Mouse (Mus musculus): ENCODE data around the gene Gm26602. TPM values are rescaled to one million over a fixed set of nuclear protein-coding genes. Genes with fewer than 3 reads are reported as not detected.
A peak's percentile ranks its signal among the peaks of the same experiment; 100 is the strongest.
"Not testable (repeated sequence)": the region's sequence is repeated elsewhere in the genome, so short reads cannot be mapped to it uniquely, and the experiment has no call there.

The Gm26602 gene
- polyA plus RNA-seq, 1 experiment from 2014 or later: not detected

- peak overlapping the region; percentile 26 for H3K4me3 ChIP-seq
- DNase-seq (ENCODE audit: low spot score): no peak
- no peaks in the 10 kb centered on the region for H3K27me3 ChIP-seq (ENCODE audit: low read depth, poor library complexity, severe bottlenecking)
- peaks cover 53% of the 10 kb centered on the region for H3K4me1 ChIP-seq
- H3K36me3 ChIP-seq: peaks cover 79% of the 10 kb centered on the region
- H3K27ac ChIP-seq: peak overlapping the region; percentile 85
- no peaks in the 10 kb centered on the region for H3K9me3 ChIP-seq (replicated peaks)
- 10% methylated on average over 7 of the region's 7 CpGs for WGBS
Measured at GRCm38 (mm10) chr10:79946752-79947322, 36.2 kb downstream of the Gm26602 start.

DNA sequence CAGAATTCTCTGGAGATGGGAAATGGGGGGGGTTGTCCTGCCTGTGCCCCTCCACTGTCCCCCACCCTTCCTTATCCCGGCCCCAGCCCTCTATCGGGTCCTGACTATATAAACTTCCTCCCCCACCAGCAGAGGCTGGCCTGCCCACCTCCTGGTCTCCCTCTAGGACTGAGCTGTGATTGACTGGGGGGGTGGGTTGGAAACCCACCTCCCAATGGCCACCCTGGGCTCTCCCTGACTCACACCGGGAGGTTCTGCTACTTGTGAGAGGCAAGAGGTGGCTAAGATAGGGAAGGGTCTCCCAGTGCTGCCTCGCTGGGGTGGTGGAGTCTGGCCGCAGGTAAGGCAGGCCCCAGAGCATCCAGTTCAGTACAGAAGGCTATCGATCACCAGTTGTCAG is 36.8 kb downstream of the Gm26602 start:
- WGBS: 75% methylated on average over 6 of the region's 6 CpGs
- Histone ChIP-seq H3K9me3 (replicated peaks) (no peaks in the 10 kb centered on the region), H3K27me3 (ENCODE audit: low read depth, poor library complexity, severe bottlenecking) (no peaks in the 10 kb centered on the region), H3K4me1 (peaks cover 53% of the 10 kb centered on the region), H3K4me3 (peak overlapping the region; percentile 2; the same call in 1 of the 2 replicates), H3K36me3 (peaks cover 78% of the 10 kb centered on the region), H3K27ac (peak overlapping the region; percentile 85)
- no peak for DNase-seq (ENCODE audit: low spot score)

DNA sequence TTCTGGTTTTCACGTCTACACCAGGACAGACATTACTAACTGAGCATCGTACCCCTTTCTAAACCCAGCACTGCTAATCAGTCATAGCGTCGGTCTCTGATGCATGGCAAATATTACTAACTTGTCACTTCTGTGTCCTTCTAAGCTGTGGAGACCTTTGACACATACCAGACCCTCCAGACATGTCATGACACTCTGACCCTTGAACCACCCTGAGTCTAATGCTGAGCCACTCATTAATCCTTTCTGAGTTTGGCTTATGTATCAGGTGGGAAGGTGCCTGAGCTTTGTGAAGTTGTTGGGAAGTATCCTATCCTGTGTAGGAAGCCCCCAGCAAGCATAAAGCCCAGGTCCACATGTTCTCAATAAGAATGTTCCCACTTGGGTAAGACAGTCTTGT is 39.2 kb downstream of the Gm26602 start:
- 78% methylated on average over 4 of the region's 4 CpGs for WGBS
- H3K4me1 ChIP-seq: peaks cover 30% of the 10 kb centered on the region
- peaks cover 82% of the 10 kb centered on the region for H3K36me3 ChIP-seq
- H3K9me3 ChIP-seq (replicated peaks): no peaks in the 10 kb centered on the region
- H3K27me3 ChIP-seq (ENCODE audit: low read depth, poor library complexity, severe bottlenecking): no peaks in the 10 kb centered on the region
- H3K4me3 ChIP-seq: no peak overlapping the region
- H3K27ac ChIP-seq: no peak overlapping the region
- no peak for DNase-seq (ENCODE audit: low spot score)

DNA sequence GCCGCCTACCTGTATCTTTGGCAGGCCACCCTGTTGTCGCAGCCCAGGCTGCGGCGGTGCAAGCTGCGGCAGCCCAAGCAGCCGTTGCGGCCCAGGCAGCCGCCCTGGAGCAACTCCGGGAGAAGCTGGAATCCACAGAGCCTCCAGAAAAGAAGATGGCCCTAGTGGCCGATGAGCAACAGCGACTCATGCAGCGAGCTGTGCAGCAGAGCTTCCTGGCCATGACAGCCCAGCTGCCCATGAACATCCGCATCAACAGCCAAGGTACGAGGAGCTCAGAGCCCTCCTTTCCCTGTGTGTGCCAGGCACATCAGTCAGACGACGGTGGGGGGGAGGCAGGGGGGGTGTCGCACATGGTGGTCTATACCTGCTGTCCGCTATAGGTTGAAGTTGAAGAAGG is 40.0 kb downstream of the Gm26602 start:
- no peak for DNase-seq (ENCODE audit: low spot score)
- Histone ChIP-seq H3K9me3 (replicated peaks) (no peaks in the 10 kb centered on the region), H3K27me3 (ENCODE audit: low read depth, poor library complexity, severe bottlenecking) (no peaks in the 10 kb centered on the region), H3K4me1 (peaks cover 27% of the 10 kb centered on the region), H3K4me3 (no peak overlapping the region), H3K27ac (no peak overlapping the region), H3K36me3 (peaks cover 74% of the 10 kb centered on the region)
- 86% methylated on average over 18 of the region's 18 CpGs for WGBS

- no peak overlapping the region for H3K4me3 ChIP-seq
- DNase-seq (ENCODE audit: low spot score): no peak
- no peak overlapping the region for H3K27ac ChIP-seq
- peaks cover 29% of the 10 kb centered on the region for H3K4me1 ChIP-seq
- WGBS: 88% methylated on average over 6 of the region's 6 CpGs
- H3K9me3 ChIP-seq (replicated peaks): no peaks in the 10 kb centered on the region
- H3K36me3 ChIP-seq: peaks cover 50% of the 10 kb centered on the region
- no peaks in the 10 kb centered on the region for H3K27me3 ChIP-seq (ENCODE audit: low read depth, poor library complexity, severe bottlenecking)
Measured at GRCm38 (mm10) chr10:79953946-79954345, 43.3 kb downstream of the Gm26602 start.

GRCm38 (mm10) chr10:79955691-79956090 is 45.0 kb downstream of the Gm26602 start:
- peak overlapping the region; percentile 6; the same call in 1 of the 2 replicates for H3K27ac ChIP-seq
- no peaks in the 10 kb centered on the region for H3K27me3 ChIP-seq (ENCODE audit: low read depth, poor library complexity, severe bottlenecking)
- peaks cover 32% of the 10 kb centered on the region for H3K4me1 ChIP-seq
- H3K4me3 ChIP-seq: no peak overlapping the region
- DNase-seq (ENCODE audit: low spot score): no peak
- peaks cover 32% of the 10 kb centered on the region for H3K36me3 ChIP-seq
- no peaks in the 10 kb centered on the region for H3K9me3 ChIP-seq (replicated peaks)
- 74% methylated on average over 9 of the region's 9 CpGs for WGBS

DNA sequence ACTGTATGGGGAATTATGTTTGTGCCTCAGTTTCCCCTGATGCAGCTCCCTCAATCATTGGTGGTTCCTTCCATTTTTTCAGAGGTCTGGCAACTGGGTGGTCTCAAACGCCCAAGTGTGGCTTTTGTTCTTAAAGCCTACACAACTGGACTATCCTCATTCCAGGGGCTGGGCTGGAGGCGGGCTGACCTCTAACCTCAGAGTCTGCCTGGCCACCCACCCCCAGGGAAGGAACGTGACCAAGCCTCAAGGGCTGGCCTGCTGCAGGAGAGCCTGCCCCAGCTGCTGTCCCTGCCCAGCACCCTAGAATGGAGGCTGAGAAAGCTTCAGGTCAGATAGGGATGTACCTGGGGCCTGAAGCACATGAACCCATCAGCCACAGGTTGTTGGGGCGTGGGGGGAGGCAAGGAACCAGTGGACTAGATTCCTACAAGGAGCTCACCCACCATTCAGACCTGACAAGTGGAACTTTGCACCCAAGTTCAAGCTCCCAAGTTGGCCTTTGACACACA is 46.0 kb downstream of the Gm26602 start:
- WGBS: 30% methylated on average over 4 of the region's 4 CpGs
- DNase-seq (ENCODE audit: low spot score): no peak
- Histone ChIP-seq H3K27ac (peak overlapping the region; percentile 6), H3K4me1 (peaks cover 40% of the 10 kb centered on the region), H3K27me3 (ENCODE audit: low read depth, poor library complexity, severe bottlenecking) (no peaks in the 10 kb centered on the region), H3K36me3 (peaks cover 30% of the 10 kb centered on the region), H3K4me3 (peak overlapping the region; percentile 5; the same call in 1 of the 2 replicates), H3K9me3 (replicated peaks) (no peaks in the 10 kb centered on the region)

DNA sequence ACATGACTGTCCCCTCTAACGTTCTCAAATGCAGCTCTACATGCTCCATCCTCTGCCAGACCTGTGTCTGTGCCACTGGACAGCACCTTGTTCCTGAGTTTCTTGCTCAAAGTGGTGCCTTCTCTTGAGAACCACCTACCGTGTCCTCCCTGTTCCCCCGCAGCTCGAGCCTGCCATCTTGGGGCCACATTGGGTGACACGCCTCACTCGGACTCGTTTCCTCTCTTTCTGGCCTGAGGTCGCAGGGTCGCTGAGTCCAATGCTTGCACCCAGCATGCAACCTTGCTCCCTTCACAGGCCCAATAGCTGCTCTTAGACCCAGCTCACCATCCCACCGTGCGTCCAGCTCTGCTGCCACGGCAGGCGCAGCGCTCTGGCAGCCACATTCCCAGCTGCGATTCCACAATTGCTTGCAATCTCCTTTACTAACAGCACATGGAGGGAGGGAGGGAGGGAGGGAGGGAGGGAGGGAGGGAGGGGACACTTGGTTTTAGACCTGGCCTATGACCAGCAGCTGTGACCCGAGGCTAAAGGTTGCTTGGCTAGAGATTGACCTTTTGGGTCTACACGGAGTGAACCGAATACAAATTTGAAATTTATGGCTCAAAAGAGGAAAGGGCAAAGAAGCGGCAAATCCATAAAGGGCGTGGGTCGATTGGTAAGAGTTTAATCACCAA is 47.6 kb downstream of the Gm26602 start:
- H3K27ac ChIP-seq: peak overlapping the region; percentile 74
- no peaks in the 10 kb centered on the region for H3K9me3 ChIP-seq (replicated peaks)
- peaks cover 40% of the 10 kb centered on the region for H3K4me1 ChIP-seq
- 9% methylated on average over 21 of the region's 21 CpGs for WGBS
- DNase-seq (ENCODE audit: low spot score): peak; percentile 88
- peaks cover 31% of the 10 kb centered on the region for H3K36me3 ChIP-seq
- H3K27me3 ChIP-seq (ENCODE audit: low read depth, poor library complexity, severe bottlenecking): no peaks in the 10 kb centered on the region
- peak overlapping the region; percentile 30 for H3K4me3 ChIP-seq

- peaks cover 35% of the 10 kb centered on the region for H3K36me3 ChIP-seq
- H3K9me3 ChIP-seq (replicated peaks); H3K27ac ChIP-seq; H3K27me3 ChIP-seq (ENCODE audit: low read depth, poor library complexity, severe bottlenecking); DNase-seq (ENCODE audit: low spot score): not testable (repeated sequence)
- 38% methylated on average over 10 of the region's 10 CpGs for WGBS
- H3K4me1 ChIP-seq: peaks cover 40% of the 10 kb centered on the region
- H3K4me3 ChIP-seq: peak overlapping the region; percentile 98
Measured at GRCm38 (mm10) chr10:79959412-79959811, 48.8 kb downstream of the Gm26602 start.

DNA sequence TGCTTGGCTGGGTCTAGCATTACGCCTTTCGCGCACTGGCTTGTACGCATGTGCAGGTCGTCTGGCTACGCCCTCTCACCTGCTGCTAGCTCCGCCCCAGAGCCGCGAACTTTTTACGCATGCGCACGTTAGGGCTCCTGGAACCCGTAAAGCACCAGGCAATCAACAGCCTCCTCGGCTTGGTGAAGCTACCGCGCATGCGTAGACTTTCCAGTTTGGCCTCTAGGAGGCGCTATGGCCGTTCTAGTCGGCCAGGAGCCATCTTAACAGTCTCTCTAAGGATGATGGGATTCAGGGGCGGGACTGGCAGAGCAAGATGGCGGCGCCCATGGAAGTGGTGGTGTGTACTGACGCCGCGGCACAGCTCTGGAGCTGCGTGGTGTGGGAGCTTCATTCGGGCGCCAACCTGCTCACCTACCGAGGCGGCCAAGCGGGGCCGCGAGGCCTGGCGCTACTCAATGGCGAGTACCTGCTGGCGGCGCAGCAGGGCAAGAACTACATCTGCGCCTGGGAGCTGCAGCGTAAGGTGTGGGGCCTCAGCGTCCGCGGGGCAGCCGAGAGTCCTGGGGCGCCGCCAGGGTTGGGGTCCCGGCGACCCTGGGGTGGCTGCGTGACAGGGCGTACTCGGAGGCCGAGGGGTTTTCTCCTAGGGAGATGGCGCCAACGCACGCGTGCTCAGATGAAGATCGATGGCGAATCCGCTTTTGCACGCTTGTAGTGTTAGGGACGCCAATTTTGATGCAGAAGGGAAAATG is 49.4 kb downstream of the Gm26602 start, which contains the start of gene Wdr18:
Gene Wdr18, plus strand, starts transcription at position 306 of the 755 bp plus-strand sequence.
- Histone ChIP-seq H3K9me3 (replicated peaks) (no peaks in the 10 kb centered on the region), H3K4me1 (peaks cover 40% of the 10 kb centered on the region), H3K27ac (peak within 1 kb of the TSS; percentile 88), H3K4me3 (peak within 1 kb of the TSS; percentile 98), H3K36me3 (peaks cover 41% of the 10 kb centered on the region), H3K27me3 (ENCODE audit: low read depth, poor library complexity, severe bottlenecking) (no peaks in the 10 kb centered on the region)
- under 1% methylated on average over 61 of the region's 61 CpGs for WGBS
- DNase-seq (ENCODE audit: low spot score): peak; percentile 100
